Mouse (Mus musculus) heart, postnatal 14 days (tissue): Measurements from ENCODE around the gene Kif3a. TPM values are rescaled to one million over a fixed set of nuclear protein-coding genes. Genes with fewer than 3 reads are reported as not detected.

Experiments used
- DNase-seq, 2 experiments: peaks; one replicate each; pipeline ENCODE4 v3.0.0; 2021 to 2022
- intact Hi-C: fragments of 180-260 bp; cut with DNase I; formaldehyde crosslinking; loops from one replicate; pipeline ENCODE4 v1.15.1; 2025
- total RNA-seq, 2 experiments: library from RNA; stranded (reverse); gene quantifications; 2 replicates each; pipeline ENCODE4 v1.2.3; 2021

The Kif3a gene
- total RNA-seq, 2 experiments from 2014 or later = 9.6 to 9.9 TPM

DNA sequence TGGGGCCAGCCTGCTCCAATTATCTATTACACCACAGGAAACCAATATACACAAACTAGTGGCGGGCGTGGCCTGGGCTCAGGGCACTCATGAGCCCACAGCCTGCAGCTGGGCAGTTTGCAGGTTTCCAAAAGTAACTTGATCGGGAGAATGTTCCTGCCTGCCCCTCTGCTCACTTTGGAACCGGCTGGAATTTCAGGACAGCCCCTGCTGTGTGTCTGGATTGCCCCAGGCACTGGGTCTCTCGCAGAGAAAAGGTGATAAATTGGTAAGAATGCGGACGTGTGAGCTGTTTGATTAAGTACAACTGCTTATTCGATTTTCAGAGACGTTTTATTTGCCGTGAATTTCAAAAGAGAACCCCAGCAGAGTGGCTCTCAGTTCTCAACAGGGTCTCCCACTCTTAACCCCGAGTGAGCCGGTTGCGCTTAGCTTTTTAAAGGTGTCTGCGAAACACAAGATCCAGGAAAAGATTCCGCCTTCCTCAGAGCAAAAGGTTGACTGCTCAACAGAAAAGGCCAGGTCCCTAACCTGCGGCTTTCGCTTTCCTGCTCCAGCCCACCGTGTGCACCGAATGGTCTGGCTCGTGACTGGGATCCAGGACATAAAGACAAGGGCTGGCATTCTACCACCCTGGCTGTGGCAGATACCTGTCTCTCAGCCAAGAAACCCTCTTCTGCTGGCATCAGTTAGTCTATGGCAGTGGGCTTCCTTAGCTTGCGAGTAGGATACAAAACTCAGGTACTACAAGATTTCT, 70.0 kb downstream of the Kif3a start:
- intact Hi-C loops = no loop called here
- no peak for DNase-seq

DNA sequence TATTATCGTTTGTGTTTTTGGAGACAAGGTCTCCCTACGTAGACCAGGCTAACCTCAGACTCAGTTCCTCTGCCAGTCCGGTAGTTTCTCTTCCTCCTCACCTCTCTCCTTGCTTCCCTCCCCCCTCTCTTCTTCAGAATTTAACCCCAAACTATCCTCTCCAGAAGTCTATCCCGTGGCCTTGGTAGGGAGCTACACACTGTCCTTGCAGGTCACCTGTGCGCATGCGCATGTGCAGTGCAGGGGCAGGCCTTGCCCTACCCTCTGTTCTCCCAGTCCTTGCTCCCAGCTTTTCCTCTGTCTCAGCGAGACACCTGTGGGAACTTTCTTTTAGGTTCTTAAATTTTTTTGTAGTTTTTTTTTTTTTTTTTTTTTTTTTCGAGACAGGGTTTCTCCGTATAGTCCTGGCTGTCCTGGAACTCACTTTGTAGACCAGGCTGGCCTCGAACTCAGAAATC, 70.7 kb downstream of the Kif3a start:
- intact Hi-C loops = no loop called here
- no peak for DNase-seq

DNA sequence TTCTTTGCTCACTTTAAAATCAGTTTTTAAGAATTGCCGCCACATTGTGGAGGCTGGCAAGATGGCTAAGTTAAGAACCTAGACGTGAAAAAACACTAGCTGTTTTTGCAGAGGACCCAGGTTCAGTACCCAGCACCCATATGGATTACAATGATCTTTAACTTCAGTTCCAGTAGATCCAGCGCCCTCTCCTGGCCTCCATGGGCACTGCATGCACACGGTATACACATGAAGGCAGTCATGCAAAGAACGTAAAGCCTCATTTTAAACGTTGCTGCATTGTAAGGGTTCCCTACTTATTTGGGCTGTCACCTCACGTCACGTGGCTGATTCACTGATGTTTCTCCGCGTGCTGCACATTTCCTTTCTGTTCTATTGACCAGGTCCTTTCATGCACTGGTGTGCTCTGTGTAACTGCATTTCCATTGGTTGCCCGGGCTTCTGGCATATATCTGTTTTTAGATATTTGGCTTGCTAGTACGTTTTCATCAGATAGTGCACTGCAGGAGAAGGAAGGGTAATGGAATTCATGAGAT, 75.6 kb downstream of the Kif3a start:
- intact Hi-C loops = no loop called here

DNA sequence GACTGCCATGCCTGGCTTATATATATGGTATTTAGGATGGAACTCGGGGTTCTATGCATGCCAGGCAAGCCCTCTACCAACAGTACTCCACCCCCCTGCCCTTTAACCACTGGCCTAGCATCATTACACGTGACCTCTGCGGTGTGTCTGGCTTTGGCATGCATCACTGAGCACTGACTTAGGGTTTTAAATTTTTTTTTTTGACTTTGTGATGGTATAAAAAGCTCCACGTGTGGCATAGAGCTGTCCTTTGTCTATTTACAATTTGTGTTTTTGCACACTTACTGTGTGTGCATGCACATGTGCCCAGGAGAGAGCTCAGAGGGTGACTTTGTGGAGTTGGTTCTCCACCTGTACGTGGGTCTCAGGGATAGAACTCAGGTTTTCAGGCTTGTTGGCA, 76.8 kb downstream of the Kif3a start:
- intact Hi-C loops = no loop called here
- no peak for DNase-seq

More for the DNA sequence above, 75.6 kb downstream of the Kif3a start:
- no peak for DNase-seq

DNA sequence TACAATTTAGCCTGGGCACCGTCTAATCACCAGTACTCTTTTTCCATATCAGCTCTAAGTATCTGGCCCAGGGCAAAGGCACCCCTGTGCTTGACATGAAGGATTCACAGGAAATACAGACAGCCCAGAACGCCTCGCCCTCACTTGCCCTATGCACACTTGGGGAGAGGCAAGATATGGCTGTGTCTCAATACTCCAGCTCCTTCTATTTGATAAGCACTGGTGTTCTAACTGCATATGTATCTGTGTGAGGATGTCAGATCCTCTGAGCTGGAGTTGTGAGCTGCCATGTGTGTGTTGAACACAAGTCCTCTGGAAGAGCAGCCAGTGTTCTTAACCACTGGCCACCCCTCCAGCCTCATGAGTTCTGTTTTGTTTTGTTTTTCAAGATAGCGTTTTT, 84.3 kb downstream of the Kif3a start:
- DNase-seq = no peak
- intact Hi-C loops = no loop called here

Other genes with a start within 250 kb of the Kif3a start
- 1 to 10 TPM; 6.1 to 7.4 TPM for gene Zcchc10, start 242.7 kb upstream of the Kif3a start, total RNA-seq
- gene Aff4, start 216.5 kb upstream of the Kif3a start, total RNA-seq = 100 to 1,000 TPM in 1 of 2 experiments, 10 to 100 TPM in 1; 97.5 to 109 TPM
- not detected for gene Leap2, start 144.2 kb upstream of the Kif3a start, total RNA-seq
- 1,000 to 10,000 TPM; 2,370 to 2,434 TPM for gene Uqcrq, start 136.5 kb upstream of the Kif3a start, total RNA-seq
- gene Gdf9, start 136.4 kb upstream of the Kif3a start, total RNA-seq = under 1 TPM; 0.31 to 0.66 TPM
- gene Gm10447, start 110.3 kb upstream of the Kif3a start, total RNA-seq = not detected
- under 1 TPM; 0.44 to 0.53 TPM for gene Shroom1, start 110.2 kb upstream of the Kif3a start, total RNA-seq
- not detected for gene Gm9837, start 96.9 kb upstream of the Kif3a start, total RNA-seq
- gene Gm9945, start 87.2 kb upstream of the Kif3a start, total RNA-seq = not detected
- gene Sowaha, start 87.1 kb upstream of the Kif3a start, total RNA-seq = under 1 TPM; 0.07 TPM
- gene Sept8, start 48.1 kb upstream of the Kif3a start, total RNA-seq = 10 to 100 TPM; 42.1 TPM
- gene Il4, start 51.3 kb downstream of the Kif3a start, total RNA-seq = not detected
- not detected for gene Il13, start 67.3 kb downstream of the Kif3a start, total RNA-seq
- 1 to 10 TPM; 8.2 to 9.4 TPM for gene Rad50, start 139.9 kb downstream of the Kif3a start, total RNA-seq
- gene Il5, start 153.4 kb downstream of the Kif3a start, total RNA-seq = not detected
- 10 to 100 TPM; 18.4 to 19.5 TPM for gene Irf1, start 202.6 kb downstream of the Kif3a start, total RNA-seq
- gene Gm17334, start 205.8 kb downstream of the Kif3a start, total RNA-seq = not detected